Mouse (Mus musculus) lung, adult 2 months (tissue): ENCODE measurements at regions not wholly inside any gene's neighbourhood (a gene's known extent, or its start where the extent isn't known, plus 50 kb on each side); places are given as distances from the start of the nearest gene placed in this dataset.

ENCODE experiments used
- DNase-seq: peaks from one replicate; pipeline ENCODE4 v3.0.0; 2022
- H3K4me1 ChIP-seq: fragments of 200-500 bp; 2 replicates; pipeline ENCODE4 v1.6.1; 2011; ENCODE audit warnings: low read length; ENCODE audit not compliant: control insufficient read depth, insufficient read depth
- H3K4me3 ChIP-seq: fragments of 200-500 bp; replicated peaks from 2 replicates; pipeline ENCODE3; 2011; ENCODE audit warnings: low read depth, mild to moderate bottlenecking, control low read depth, low read length; ENCODE audit errors: extremely low read depth
- CTCF ChIP-seq: fragments of 200-500 bp; IDR thresholded peaks from 2 replicates; pipeline ENCODE4 v1.5.1; 2011; ENCODE audit warnings: mild to moderate bottlenecking, low read length, control low read depth; ENCODE audit not compliant: insufficient read depth
- POLR2A ChIP-seq: fragments of 200-500 bp; IDR thresholded peaks from 2 replicates; pipeline ENCODE4 v1.6.1; 2011; ENCODE audit warnings: low read depth, mild to moderate bottlenecking, control low read depth, low read length, borderline replicate concordance; ENCODE audit errors: extremely low read depth
- WGBS: fragments of 180-500 bp; shearing (Covaris S2); methylation state at CpG from one replicate; pipeline ENCODE4 v1.1.7; 2018; 5-methylcytosine and 5-hydroxymethylcytosine counted together

GRCm38 (mm10) chr5:116797460-116797859 lies 205.8 kb upstream of the Srrm4 start:
- H3K4me1 ChIP-seq = no peaks in the 10 kb centered on the region
- 12% methylated on average over 2 of the region's 2 CpGs for WGBS
- TF ChIP-seq POLR2A (no peak), CTCF (no peak)
- no peak for DNase-seq
- no peak overlapping the region for H3K4me3 ChIP-seq

- TF ChIP-seq CTCF (no peak), POLR2A (no peak)
- WGBS = 38% methylated on average over 5 of the region's 5 CpGs
- Histone ChIP-seq H3K4me1 (no peaks in the 10 kb centered on the region), H3K4me3 (no peak overlapping the region)
- DNase-seq = no peak
These were observed 203.6 kb upstream of the Srrm4 start for GRCm38 (mm10) chr5:116795169-116795568.

DNA sequence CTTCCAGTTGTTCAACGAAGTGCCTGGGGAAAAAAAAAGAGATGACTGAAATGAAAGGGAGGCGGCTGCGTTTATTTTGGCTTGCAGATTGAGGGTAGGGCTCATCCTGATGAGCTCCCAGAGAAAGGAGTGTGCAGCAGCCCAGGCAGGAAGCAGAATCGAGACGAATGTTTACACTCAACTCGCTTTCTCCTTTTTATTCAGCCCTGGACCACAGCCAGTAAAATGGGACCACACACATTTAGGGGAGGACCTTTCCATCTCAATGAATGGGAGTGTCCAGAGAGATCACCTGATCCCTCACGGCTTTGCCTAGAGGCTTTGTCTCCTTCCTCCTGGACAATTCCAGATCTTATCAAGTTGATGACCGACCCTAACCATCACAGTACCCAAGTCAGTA lies 198.8 kb upstream of the Srrm4 start:
- no peak overlapping the region for H3K4me3 ChIP-seq
- TF ChIP-seq POLR2A (no peak), CTCF (no peak)
- no peaks in the 10 kb centered on the region for H3K4me1 ChIP-seq
- no peak for DNase-seq
- 35% methylated on average over 8 of the region's 8 CpGs for WGBS

DNA sequence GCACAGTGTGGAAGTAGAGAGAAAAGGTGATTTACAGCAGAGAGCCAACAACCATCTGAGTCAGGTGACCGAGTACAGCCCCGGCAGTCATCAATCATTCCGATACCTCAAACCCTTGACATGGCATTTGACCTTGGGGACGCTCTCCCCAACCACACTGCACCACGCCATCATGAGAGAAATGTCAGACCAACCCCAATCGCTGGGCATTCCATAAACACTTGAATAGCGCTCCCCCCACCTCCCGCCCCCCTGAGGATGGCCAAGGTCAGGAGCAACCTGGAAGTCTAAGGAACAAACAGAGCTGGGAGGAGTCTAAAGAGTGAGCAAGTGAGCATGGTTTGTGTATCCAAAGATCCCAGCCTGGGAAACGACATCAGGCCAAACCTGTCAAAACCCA lies 198.2 kb upstream of the Srrm4 start:
- 61% methylated on average over 9 of the region's 9 CpGs for WGBS
- Histone ChIP-seq H3K4me3 (no peak overlapping the region), H3K4me1 (no peaks in the 10 kb centered on the region)
- no peak for DNase-seq
- no peak for TF ChIP-seq CTCF
- no peak for TF ChIP-seq POLR2A

DNA sequence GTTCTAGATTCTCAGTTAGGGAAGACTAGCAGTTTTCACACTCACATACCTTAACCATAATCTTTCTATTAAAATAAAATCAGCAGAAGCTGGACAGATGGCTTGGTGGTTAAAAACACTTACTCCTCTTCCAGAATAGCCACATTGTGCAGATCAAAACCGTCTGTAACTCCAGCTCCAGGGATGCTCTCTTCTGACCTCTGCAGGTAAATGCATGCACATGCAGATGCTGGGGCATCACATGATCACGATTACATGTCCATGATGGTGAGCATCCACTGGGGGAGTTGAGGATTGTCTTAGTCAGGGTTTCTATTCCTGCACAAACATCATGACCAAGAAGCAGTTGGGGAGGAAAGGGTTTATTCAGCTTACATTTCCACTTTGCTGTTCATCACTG lies 184.8 kb upstream of the Srrm4 start:
- DNase-seq = no peak
- Histone ChIP-seq H3K4me1 (no peaks in the 10 kb centered on the region), H3K4me3 (no peak overlapping the region)
- TF ChIP-seq CTCF = no peak
- TF ChIP-seq POLR2A = no peak
- WGBS = 36% methylated on average over 2 of the region's 2 CpGs

DNA sequence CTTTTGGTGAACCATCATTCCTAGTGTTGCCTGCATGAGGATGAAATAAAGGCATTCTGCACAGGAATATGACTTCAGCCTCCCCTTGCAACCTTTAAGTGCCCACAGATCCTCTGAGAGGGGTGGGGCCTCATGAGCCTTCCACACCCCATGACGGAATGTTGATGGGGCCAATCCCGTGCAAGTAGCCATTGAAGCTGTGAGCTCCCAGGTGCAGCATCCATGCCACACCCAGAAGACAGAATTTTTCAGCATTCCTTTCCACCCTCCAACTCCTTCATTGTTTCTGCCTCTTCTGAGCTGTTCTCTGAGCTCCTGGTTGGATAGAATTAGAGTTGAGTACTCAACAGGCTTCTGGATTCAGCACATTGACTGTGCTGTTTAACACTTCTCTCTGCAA lies 174.6 kb upstream of the Srrm4 start:
- no peak for DNase-seq
- WGBS = 84% methylated on average over 2 of the region's 2 CpGs
- H3K4me3 ChIP-seq = no peak overlapping the region
- no peaks in the 10 kb centered on the region for H3K4me1 ChIP-seq
- no peak for TF ChIP-seq CTCF
- no peak for TF ChIP-seq POLR2A

- no peaks in the 10 kb centered on the region for H3K4me1 ChIP-seq
- no peak for DNase-seq
- WGBS = 87% methylated on average over 6 of the region's 6 CpGs
- no peak overlapping the region for H3K4me3 ChIP-seq
- TF ChIP-seq POLR2A (no peak), CTCF (no peak)
These were observed 169.7 kb upstream of the Srrm4 start for GRCm38 (mm10) chr5:116761323-116761722.

- Histone ChIP-seq H3K4me3 (no peak overlapping the region), H3K4me1 (no peaks in the 10 kb centered on the region)
- no peak for TF ChIP-seq CTCF
- no peak for TF ChIP-seq POLR2A
- 79% methylated on average over 14 of the region's 14 CpGs for WGBS
- no peak for DNase-seq
These were observed 167.1 kb upstream of the Srrm4 start for GRCm38 (mm10) chr5:116758687-116759086.

GRCm38 (mm10) chr5:116752941-116753340 lies 161.3 kb upstream of the Srrm4 start:
- DNase-seq = no peak
- H3K4me1 ChIP-seq = no peaks in the 10 kb centered on the region
- TF ChIP-seq POLR2A (no peak), CTCF (no peak)
- H3K4me3 ChIP-seq = no peak overlapping the region
- 62% methylated on average over 2 of the region's 2 CpGs for WGBS

GRCm38 (mm10) chr5:116752096-116752495 lies 160.5 kb upstream of the Srrm4 start:
- DNase-seq = no peak
- TF ChIP-seq POLR2A (no peak), CTCF (no peak)
- no peaks in the 10 kb centered on the region for H3K4me1 ChIP-seq
- H3K4me3 ChIP-seq = no peak overlapping the region
- WGBS = 48% methylated on average over 1 of the region's 1 CpGs

- no peaks in the 10 kb centered on the region for H3K4me1 ChIP-seq
- DNase-seq = no peak
- no peak overlapping the region for H3K4me3 ChIP-seq
- WGBS = 89% methylated on average over 4 of the region's 4 CpGs
- TF ChIP-seq CTCF (no peak), POLR2A (no peak)
These were observed 154.2 kb upstream of the Srrm4 start for GRCm38 (mm10) chr5:116745776-116746175.

- Histone ChIP-seq H3K4me1 (no peaks in the 10 kb centered on the region), H3K4me3 (no peak overlapping the region)
- no peak for DNase-seq
- WGBS = 30% methylated on average over 10 of the region's 10 CpGs
- TF ChIP-seq POLR2A (no peak), CTCF (no peak)
These were observed 152.8 kb upstream of the Srrm4 start for GRCm38 (mm10) chr5:116744389-116744788.
